Mouse (Mus musculus) kidney, embryonic 15.5 days (tissue): Measurements from ENCODE around the gene Kit. TPM values are rescaled to one million over a fixed set of nuclear protein-coding genes. Genes with fewer than 3 reads are reported as not detected.

Experiments
- ATAC-seq: fragments of 200-750 bp; cut with Nextera tagmentation; replicated peaks from 2 replicates; pipeline ENCODE4 v1.8.0; 2017; ENCODE audit warnings: moderate TSS enrichment; ENCODE audit not compliant: low FRiP score
- H3K27ac ChIP-seq: fragments of 300-500 bp; sonication (generic); 2 replicates; pipeline ENCODE4 v1.5.1; 2015; ENCODE audit warnings: mild to moderate bottlenecking, inconsistent platforms
- H3K27me3 ChIP-seq: fragments of 300-500 bp; sonication (generic); 2 replicates; pipeline ENCODE4 v1.6.1; 2015; ENCODE audit warnings: inconsistent platforms
- H3K36me3 ChIP-seq: fragments of 300-500 bp; sonication (generic); 2 replicates; pipeline ENCODE4 v1.6.1; 2015; ENCODE audit warnings: inconsistent platforms
- H3K4me1 ChIP-seq: fragments of 300-500 bp; sonication (generic); 2 replicates; pipeline ENCODE4 v1.6.1; 2015; ENCODE audit warnings: inconsistent platforms
- H3K4me2 ChIP-seq: fragments of 300-500 bp; sonication (generic); 2 replicates; pipeline ENCODE4 v1.6.1; 2015; ENCODE audit warnings: moderate library complexity, mild to moderate bottlenecking, inconsistent platforms
- H3K4me3 ChIP-seq: fragments of 300-500 bp; sonication (generic); replicated peaks from 2 replicates; pipeline ENCODE4 v1.5.1; 2015; ENCODE audit warnings: mild to moderate bottlenecking, inconsistent platforms
- H3K9ac ChIP-seq: fragments of 300-500 bp; sonication (generic); 2 replicates; pipeline ENCODE4 v1.6.1; 2015; ENCODE audit warnings: mild to moderate bottlenecking, inconsistent platforms
- H3K9me3 ChIP-seq: fragments of 300-500 bp; sonication (generic); replicated peaks from 2 replicates; pipeline ENCODE4 v1.6.1; 2016; ENCODE audit warnings: inconsistent platforms
- WGBS: fragments of 180-500 bp; shearing (Covaris S2); methylation state at CpG from one replicate; pipeline ENCODE4 v1.1.7; 2015; ENCODE audit warnings: mixed read lengths; 5-methylcytosine and 5-hydroxymethylcytosine counted together
- polyA plus RNA-seq: library from polyadenylated mRNA; unstranded; fragments of >200 nt; fragmentation: Nextera tagmentation; extraction: Ambion mirVana; gene quantifications from 2 replicates; pipeline ENCODE4 v1.2.1, GENCODE M21; 2015

Gene Kit
- polyA plus RNA-seq, 1 experiment from 2014 or later: 20.2 TPM

GRCm38 (mm10) chr5:75658575-75658974 is 83.9 kb downstream of the Kit start:
- WGBS: 93% methylated on average over 6 of the region's 6 CpGs
- no peak overlapping the region for H3K4me3 ChIP-seq

GRCm38 (mm10) chr5:75660342-75660741 is 85.6 kb downstream of the Kit start:
- H3K27me3 ChIP-seq: no peaks in the 10 kb centered on the region
- ATAC-seq: no peak
- WGBS: 97% methylated on average over 27 of the region's 27 CpGs
- no peaks in the 10 kb centered on the region; the same call in 1 of the 2 replicates for H3K36me3 ChIP-seq
- no peak overlapping the region for H3K27ac ChIP-seq
- no peaks in the 10 kb centered on the region for H3K9me3 ChIP-seq
- H3K4me1 ChIP-seq: no peaks in the 10 kb centered on the region
- H3K4me2 ChIP-seq: no peak overlapping the region
- H3K9ac ChIP-seq: no peak overlapping the region
- H3K4me3 ChIP-seq: no peak overlapping the region

More at GRCm38 (mm10) chr5:75658575-75658974, 83.9 kb downstream of the Kit start:
- Histone ChIP-seq H3K9ac (no peak overlapping the region), H3K9me3 (no peaks in the 10 kb centered on the region), H3K4me1 (no peaks in the 10 kb centered on the region), H3K27ac (no peak overlapping the region), H3K4me2 (no peak overlapping the region), H3K27me3 (no peaks in the 10 kb centered on the region), H3K36me3 (peaks cover 6% of the 10 kb centered on the region; the same call in 1 of the 2 replicates)
- ATAC-seq: no peak

GRCm38 (mm10) chr5:75662466-75662865 is 87.8 kb downstream of the Kit start:
- Histone ChIP-seq H3K4me2 (no peak overlapping the region), H3K27ac (no peak overlapping the region), H3K27me3 (no peaks in the 10 kb centered on the region), H3K4me3 (no peak overlapping the region), H3K36me3 (no peaks in the 10 kb centered on the region), H3K9ac (no peak overlapping the region), H3K4me1 (no peaks in the 10 kb centered on the region), H3K9me3 (no peaks in the 10 kb centered on the region)
- no peak for ATAC-seq
- WGBS: 79% methylated on average over 12 of the region's 12 CpGs

GRCm38 (mm10) chr5:75663768-75664167 is 89.1 kb downstream of the Kit start:
- Histone ChIP-seq H3K4me1 (no peaks in the 10 kb centered on the region), H3K4me3 (no peak overlapping the region), H3K9ac (no peak overlapping the region), H3K36me3 (no peaks in the 10 kb centered on the region), H3K27ac (no peak overlapping the region), H3K4me2 (no peak overlapping the region), H3K9me3 (no peaks in the 10 kb centered on the region), H3K27me3 (no peaks in the 10 kb centered on the region)
- no peak for ATAC-seq
- WGBS: 97% methylated on average over 2 of the region's 2 CpGs

GRCm38 (mm10) chr5:75667083-75667482 is 92.4 kb downstream of the Kit start:
- H3K9me3 ChIP-seq: no peaks in the 10 kb centered on the region
- H3K27ac ChIP-seq: no peak overlapping the region
- H3K4me3 ChIP-seq: no peak overlapping the region
- no peak for ATAC-seq
- no peak overlapping the region for H3K9ac ChIP-seq
- no peak overlapping the region for H3K4me2 ChIP-seq
- WGBS: 65% methylated on average over 3 of the region's 3 CpGs
- no peaks in the 10 kb centered on the region for H3K4me1 ChIP-seq
- H3K36me3 ChIP-seq: no peaks in the 10 kb centered on the region
- H3K27me3 ChIP-seq: no peaks in the 10 kb centered on the region

GRCm38 (mm10) chr5:75671136-75671788 is 96.5 kb downstream of the Kit start:
- no peaks in the 10 kb centered on the region for H3K9me3 ChIP-seq
- H3K27ac ChIP-seq: no peak overlapping the region
- no peak overlapping the region for H3K4me3 ChIP-seq
- ATAC-seq: no peak
- H3K4me1 ChIP-seq: no peaks in the 10 kb centered on the region
- no peak overlapping the region for H3K9ac ChIP-seq
- no peaks in the 10 kb centered on the region for H3K27me3 ChIP-seq
- no peak overlapping the region for H3K4me2 ChIP-seq
- no peaks in the 10 kb centered on the region for H3K36me3 ChIP-seq
- 83% methylated on average over 5 of the region's 5 CpGs for WGBS

GRCm38 (mm10) chr5:75676024-75676423 is 101.3 kb downstream of the Kit start:
- H3K9me3 ChIP-seq: no peaks in the 10 kb centered on the region
- ATAC-seq: no peak
- no peaks in the 10 kb centered on the region for H3K4me1 ChIP-seq
- H3K4me3 ChIP-seq: no peak overlapping the region
- 80% methylated on average over 3 of the region's 3 CpGs for WGBS
- H3K9ac ChIP-seq: no peak overlapping the region
- H3K27me3 ChIP-seq: no peaks in the 10 kb centered on the region
- H3K4me2 ChIP-seq: no peak overlapping the region
- no peaks in the 10 kb centered on the region for H3K36me3 ChIP-seq
- H3K27ac ChIP-seq: no peak overlapping the region

GRCm38 (mm10) chr5:75679896-75680295 is 105.2 kb downstream of the Kit start:
- Histone ChIP-seq H3K27me3 (no peaks in the 10 kb centered on the region), H3K4me3 (no peak overlapping the region), H3K4me2 (no peak overlapping the region), H3K27ac (no peak overlapping the region), H3K9me3 (no peaks in the 10 kb centered on the region), H3K36me3 (no peaks in the 10 kb centered on the region), H3K9ac (no peak overlapping the region), H3K4me1 (no peaks in the 10 kb centered on the region)
- 65% methylated on average over 3 of the region's 3 CpGs for WGBS
- ATAC-seq: no peak

GRCm38 (mm10) chr5:75695162-75695809 is 120.6 kb downstream of the Kit start:
- Histone ChIP-seq H3K27ac (no peak overlapping the region), H3K9me3 (no peaks in the 10 kb centered on the region), H3K4me2 (no peak overlapping the region), H3K4me1 (no peaks in the 10 kb centered on the region), H3K4me3 (no peak overlapping the region), H3K36me3 (no peaks in the 10 kb centered on the region), H3K27me3 (no peaks in the 10 kb centered on the region), H3K9ac (no peak overlapping the region)
- no peak for ATAC-seq
- 72% methylated on average over 12 of the region's 12 CpGs for WGBS

- H3K36me3 ChIP-seq: no peaks in the 10 kb centered on the region
- no peaks in the 10 kb centered on the region for H3K27me3 ChIP-seq
- no peaks in the 10 kb centered on the region for H3K4me1 ChIP-seq
- no peak overlapping the region for H3K4me3 ChIP-seq
- 80% methylated on average over 5 of the region's 5 CpGs for WGBS
- no peaks in the 10 kb centered on the region for H3K9me3 ChIP-seq
- H3K4me2 ChIP-seq: no peak overlapping the region
- no peak overlapping the region for H3K9ac ChIP-seq
- ATAC-seq: no peak
- H3K27ac ChIP-seq: no peak overlapping the region
Measured at GRCm38 (mm10) chr5:75696960-75697359, 122.2 kb downstream of the Kit start.

- no peaks in the 10 kb centered on the region for H3K4me1 ChIP-seq
- no peak for ATAC-seq
- H3K4me2 ChIP-seq: no peak overlapping the region
- no peaks in the 10 kb centered on the region for H3K27me3 ChIP-seq
- no peaks in the 10 kb centered on the region for H3K9me3 ChIP-seq
- no peak overlapping the region for H3K4me3 ChIP-seq
- WGBS: 91% methylated on average over 8 of the region's 8 CpGs
- no peaks in the 10 kb centered on the region for H3K36me3 ChIP-seq
- no peak overlapping the region for H3K9ac ChIP-seq
- H3K27ac ChIP-seq: no peak overlapping the region
Measured at GRCm38 (mm10) chr5:75698556-75698955, 123.8 kb downstream of the Kit start.

GRCm38 (mm10) chr5:75699081-75699480 is 124.4 kb downstream of the Kit start:
- 65% methylated on average over 7 of the region's 7 CpGs for WGBS
- no peak for ATAC-seq
- Histone ChIP-seq H3K4me3 (no peak overlapping the region), H3K27ac (no peak overlapping the region), H3K4me1 (no peaks in the 10 kb centered on the region), H3K36me3 (no peaks in the 10 kb centered on the region), H3K9me3 (no peaks in the 10 kb centered on the region), H3K4me2 (no peak overlapping the region), H3K9ac (no peak overlapping the region), H3K27me3 (no peaks in the 10 kb centered on the region)

- H3K4me2 ChIP-seq: no peak overlapping the region
- H3K27me3 ChIP-seq: no peaks in the 10 kb centered on the region
- WGBS: 84% methylated on average over 9 of the region's 9 CpGs
- no peak overlapping the region for H3K4me3 ChIP-seq
- no peaks in the 10 kb centered on the region for H3K9me3 ChIP-seq
- H3K36me3 ChIP-seq: no peaks in the 10 kb centered on the region
- H3K27ac ChIP-seq: no peak overlapping the region
- H3K9ac ChIP-seq: no peak overlapping the region
- ATAC-seq: no peak
- H3K4me1 ChIP-seq: no peaks in the 10 kb centered on the region
Measured at GRCm38 (mm10) chr5:75699516-75699915, 124.8 kb downstream of the Kit start.
